Comparison of ENCODE assay signal across 10 mouse cellular contexts in the genomic region with DNA sequence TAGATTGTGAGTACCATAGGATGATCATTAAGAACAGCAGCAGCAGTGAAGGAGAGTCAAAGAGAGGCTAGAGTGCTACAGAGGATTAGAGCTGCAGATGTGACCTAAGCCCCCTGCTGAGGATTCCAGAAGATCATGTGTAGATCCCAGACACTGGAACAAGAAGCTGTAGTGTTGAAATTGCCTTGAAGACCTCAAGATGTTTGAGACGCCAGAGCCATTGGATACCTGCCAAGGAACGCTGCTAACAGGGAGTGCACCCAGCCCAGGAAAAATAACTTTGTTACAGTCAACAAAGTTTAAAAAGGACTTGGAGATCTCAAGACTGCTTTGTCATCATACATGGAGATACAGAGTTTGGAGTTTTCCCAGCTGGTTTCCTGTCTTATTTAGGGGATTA.
DNase-seq lines count a peak whose midpoint lies in the region; ATAC-seq and TF ChIP-seq lines count a peak whose summit lies in the region.
"Had no signal": no experiment of that assay in that cellular context is flagged by ENCODE, and none has a peak within 500 bp of the region (broad histone marks: within the 10 kb centered on the region; RNA-seq: fewer than 3 reads in every experiment).

No protein-coding gene starts in this region.

- H3K27me3 ChIP-seq in kidney, postnatal 0 days (ENCODE audit: insufficient read depth, low read length) = no peaks in the 10 kb centered on the region
- H3K27me3 ChIP-seq in kidney, adult 2 months (replicated peaks; ENCODE audit: control insufficient read depth, insufficient read depth, low read length) = no peaks in the 10 kb centered on the region
- H3K27me3 ChIP-seq: forebrain, embryonic 12.5 days had no signal

- no peak for TF ChIP-seq CTCF in kidney, postnatal 0 days (IDR thresholded peaks at IDR 0.05; ENCODE audit: low read depth)
- no peak for TF ChIP-seq CTCF in kidney, adult 2 months (conservative IDR thresholded peaks at IDR 0.05; ENCODE audit: insufficient read depth, insufficient read length, low read depth, low read length)
- TF ChIP-seq CTCF in brain, embryonic 14.5 days (IDR thresholded peaks at IDR 0.05; ENCODE audit: borderline replicate concordance, extremely low read depth, insufficient read depth, insufficient read length) = no peak

- no peak for TF ChIP-seq POLR2A in kidney, adult 2 months (IDR thresholded peaks at IDR 0.05; ENCODE audit: low read depth, low read length)
- TF ChIP-seq POLR2A in brain, embryonic 14.5 days (IDR thresholded peaks at IDR 0.05; ENCODE audit: borderline replicate concordance, extremely low read depth, insufficient read depth, insufficient read length, poor library complexity, severe bottlenecking) = no peak

- no peaks in the 10 kb centered on the region for H3K9me3 ChIP-seq in kidney, postnatal 0 days (replicated peaks; ENCODE audit: low read length)
- H3K9me3 ChIP-seq: forebrain, embryonic 12.5 days had no signal

- H3K9ac ChIP-seq in kidney, postnatal 0 days (ENCODE audit: low read depth, low read length) = no peak overlapping the region
- H3K9ac ChIP-seq: forebrain, embryonic 12.5 days had no signal

- H3K36me3 ChIP-seq in kidney, postnatal 0 days (ENCODE audit: insufficient read depth, low read length) = no peaks in the 10 kb centered on the region
- H3K36me3 ChIP-seq in kidney, adult 2 months (ENCODE audit: control insufficient read depth, insufficient read depth, low read length) = no peaks in the 10 kb centered on the region
- H3K36me3 ChIP-seq: forebrain, embryonic 12.5 days had no signal

- no peaks in the 10 kb centered on the region for H3K4me1 ChIP-seq in kidney, postnatal 0 days (replicated peaks; ENCODE audit: insufficient read depth, low read length)
- no peaks in the 10 kb centered on the region for H3K4me1 ChIP-seq in kidney, adult 2 months (ENCODE audit: control insufficient read depth, insufficient read depth, low read length)
- H3K4me1 ChIP-seq: forebrain, embryonic 12.5 days had no signal

- 59% methylated on average over 2 of the region's 2 CpGs for WGBS in kidney, postnatal 0 days
- WGBS in kidney, adult 2 months = 70% methylated on average over 2 of the region's 2 CpGs

- peak; percentile 76 for DNase-seq in kidney, postnatal 0 days (ENCODE audit: low spot score)
- DNase-seq in kidney, adult 2 months = no peak
- peak; percentile 4 for DNase-seq in brain, embryonic 14.5 days (ENCODE audit: low read depth)
- peak; percentile 12 for DNase-seq in heart, adult 9 months (ENCODE audit: low spot score in 2 of 2)
- peak; percentile 11 for DNase-seq in lung, postnatal 36 days
- DNase-seq in layer of hippocampus, postnatal 36 days = no peak
- no peak for DNase-seq in cerebellum, adult 11-12 months
- DNase-seq: retina, postnatal 1 day had no signal

- H3K27ac ChIP-seq in kidney, postnatal 0 days = no peak overlapping the region
- no peak overlapping the region for H3K27ac ChIP-seq in kidney, adult 2 months (ENCODE audit: insufficient read depth, low read depth, low read length)
- H3K27ac ChIP-seq: forebrain, embryonic 12.5 days had no signal

- 0 out of 2 replicates have a peak, but pooled peaks have one; percentile 40 for ATAC-seq in kidney, postnatal 0 days (replicated peaks; ENCODE audit: low FRiP score, low read depth)
- ATAC-seq: hindbrain, embryonic 16.5 days had no signal

- H3K4me3 ChIP-seq in kidney, postnatal 0 days (replicated peaks; ENCODE audit: low read depth, low read length) = no peak overlapping the region
- no peak overlapping the region for H3K4me3 ChIP-seq in kidney, adult 2 months (ENCODE audit: insufficient read depth, low read depth, low read length)
- H3K4me3 ChIP-seq: forebrain, embryonic 12.5 days had no signal

- no peak overlapping the region for H3K4me2 ChIP-seq in kidney, postnatal 0 days (ENCODE audit: low read length)
- H3K4me2 ChIP-seq: forebrain, embryonic 12.5 days had no signal

Comparison
In these comparisons a context has a peak if more than half of its experiments do, and no peak if none do; other contexts are left out.
1. DNase-seq: peak in kidney, postnatal 0 days (single experiment), brain, embryonic 14.5 days (single experiment), heart, adult 9 months (2 of 2) and lung, postnatal 36 days (single experiment); none in kidney, adult 2 months (single experiment), layer of hippocampus, postnatal 36 days (0 of 2) and cerebellum, adult 11-12 months (single experiment).